In genomic region chr2:126245446-126245845, GRCm38 (mm10) we compare ENCODE assay signal across 10 mouse cellular contexts. TPM values are rescaled to one million over a fixed set of nuclear protein-coding genes. Genes with fewer than 3 reads are reported as not detected.
DNase-seq lines count a peak whose midpoint lies in the region; ATAC-seq and TF ChIP-seq lines count a peak whose summit lies in the region.
"Had no signal": no experiment of that assay in that cellular context is flagged by ENCODE, and none has a peak within 500 bp of the region (broad histone marks: within the 10 kb centered on the region; RNA-seq: fewer than 3 reads in every experiment).

No protein-coding gene starts in this region.

- H3K4me3 ChIP-seq in lung, postnatal 0 days (ENCODE audit: low read depth, low read length), result no peak overlapping the region
- no peak overlapping the region for H3K4me3 ChIP-seq in forebrain, embryonic 16.5 days (replicated peaks; ENCODE audit: low read length)

- peak; percentile 61 for TF ChIP-seq CTCF in lung, postnatal 0 days (IDR thresholded peaks at IDR 0.05)

- H3K27ac ChIP-seq in lung, postnatal 0 days (ENCODE audit: low read length), result no peak overlapping the region
- H3K27ac ChIP-seq in forebrain, embryonic 16.5 days (ENCODE audit: low read length), result no peak overlapping the region

- H3K4me1 ChIP-seq in lung, postnatal 0 days (ENCODE audit: insufficient read depth, low read depth, low read length), result no peaks in the 10 kb centered on the region
- H3K4me1 ChIP-seq in forebrain, embryonic 16.5 days (replicated peaks; ENCODE audit: control insufficient read depth, insufficient read depth, low read length), result no peaks in the 10 kb centered on the region

- H3K4me2 ChIP-seq in lung, postnatal 0 days (replicated peaks; ENCODE audit: low read depth, low read length), result no peak overlapping the region
- H3K4me2 ChIP-seq in forebrain, embryonic 16.5 days (ENCODE audit: low read length), result no peak overlapping the region

- 24% methylated on average over 2 of the region's 2 CpGs for WGBS in lung, postnatal 0 days
- WGBS in forebrain, embryonic 16.5 days, result 32% methylated on average over 2 of the region's 2 CpGs

- DNase-seq in adrenal gland, adult 2 months, result peak; percentile 23
- no peak for DNase-seq in adrenal gland, adult 8-10 months
- DNase-seq in layer of hippocampus, adult 11-12 months (ENCODE audit: low spot score), result peak; percentile 13
- no peak for DNase-seq in layer of hippocampus, adult 9-11 months
- peak; percentile 10 for DNase-seq in forelimb bud, embryonic 11.5 days (ENCODE audit: low read depth, low spot score)
- DNase-seq in lung, postnatal 0 days (ENCODE audit: low spot score), result peak; percentile 44
- no peak for DNase-seq in urinary bladder, postnatal 25 days (ENCODE audit: low spot score)

- no peaks in the 10 kb centered on the region for H3K9me3 ChIP-seq in lung, postnatal 0 days (ENCODE audit: low read length)
- H3K9me3 ChIP-seq in forebrain, embryonic 16.5 days (ENCODE audit: control insufficient read depth, low read length), result no peaks in the 10 kb centered on the region

- no peak for ATAC-seq in lung, postnatal 0 days
- ATAC-seq in forebrain, embryonic 16.5 days, result no peak

- no peak for TF ChIP-seq EP300 in lung, postnatal 0 days (IDR thresholded peaks at IDR 0.05)

- no peaks in the 10 kb centered on the region for H3K27me3 ChIP-seq in lung, postnatal 0 days (replicated peaks; ENCODE audit: insufficient read depth, low read length)
- no peaks in the 10 kb centered on the region for H3K27me3 ChIP-seq in forebrain, embryonic 16.5 days (replicated peaks; ENCODE audit: control insufficient read depth, insufficient read depth, low read length)

- H3K36me3 ChIP-seq in lung, postnatal 0 days (ENCODE audit: insufficient read depth, low read length), result no peaks in the 10 kb centered on the region
- no peaks in the 10 kb centered on the region for H3K36me3 ChIP-seq in forebrain, embryonic 16.5 days (ENCODE audit: control insufficient read depth, insufficient read depth)

- H3K9ac ChIP-seq in lung, postnatal 0 days (replicated peaks; ENCODE audit: low read depth), result no peak overlapping the region
- H3K9ac ChIP-seq in forebrain, embryonic 16.5 days (replicated peaks; ENCODE audit: low read depth, low read length), result no peak overlapping the region

RNA-seq across cellular contexts. Expression of gene Gm17555, which starts 30.5 kb away (rescaled TPM):
- not detected for total RNA-seq in adrenal gland, adult 2 months (2021)
- polyA plus RNA-seq in adrenal gland, adult 2 months (2012; rRNA removed), result not detected in 2 replicates
- not detected for total RNA-seq in adrenal gland, adult 8-10 months (2022)
- not detected in 2 replicates for polyA plus RNA-seq in lung, postnatal 0 days (2015; fragmentation: Nextera tagmentation; extraction: Ambion mirVana)
- 0.19 TPM in 1 of 2 replicates, not detected in the other for polyA plus RNA-seq in forebrain, embryonic 16.5 days (2015; fragmentation: Nextera tagmentation; extraction: Ambion mirVana)
- polyA plus RNA-seq: C2C12; stomach, embryonic 16.5 days had no signal

Comparison
In these comparisons a context has a peak if more than half of its experiments do, and no peak if none do; other contexts are left out.
1. DNase-seq: peak in adrenal gland, adult 2 months (single experiment), layer of hippocampus, adult 11-12 months (single experiment), forelimb bud, embryonic 11.5 days (single experiment) and lung, postnatal 0 days (single experiment); none in adrenal gland, adult 8-10 months (single experiment), layer of hippocampus, adult 9-11 months (single experiment) and urinary bladder, postnatal 25 days (single experiment).